Mouse (Mus musculus): Measurements from ENCODE around the gene Clec4n.
"Not testable (repeated sequence)": the region's sequence is repeated elsewhere in the genome, so short reads cannot be mapped to it uniquely, and the experiment has no call there.

The Clec4n gene

GRCm38 (mm10) chr6:123293509-123293908 lies 63.9 kb downstream of the Clec4n start:
- not testable (repeated sequence) for DNase-seq

Measured in B cell, adult 2 months (primary cell).